Mouse (Mus musculus): ENCODE measurements around the gene Atp2b2. TPM values are rescaled to one million over a fixed set of nuclear protein-coding genes. Genes with fewer than 3 reads are reported as not detected.

Atp2b2 gene
- polyA plus RNA-seq, 1 experiment from 2014 or later, result 5.2 TPM

- ATAC-seq (ENCODE audit: insufficient read depth, low FRiP score, low TSS enrichment) (no peak), DNase-seq (ENCODE audit: low spot score) (no peak)
- no peak overlapping the region for H3K4me2 ChIP-seq (ENCODE audit: low read depth)
- H3K4me1 ChIP-seq (ENCODE audit: control insufficient read depth, insufficient read depth, low read length), result no peaks in the 10 kb centered on the region
- H3K4me3 ChIP-seq (ENCODE audit: low read depth, low read length), result no peak overlapping the region
- H3K36me3 ChIP-seq (ENCODE audit: control insufficient read depth, insufficient read depth, low read length), result no peaks in the 10 kb centered on the region
- no peaks in the 10 kb centered on the region for H3K9me3 ChIP-seq (ENCODE audit: control insufficient read depth, low read length)
- H3K9ac ChIP-seq (ENCODE audit: low read length), result no peak overlapping the region
- no peak overlapping the region for H3K27ac ChIP-seq (ENCODE audit: low read depth, low read length)
- WGBS, result 96% methylated on average over 5 of the region's 5 CpGs
- H3K27me3 ChIP-seq (ENCODE audit: control insufficient read depth, insufficient read depth, low read length), result no peaks in the 10 kb centered on the region
These were observed 84.4 kb downstream of the Atp2b2 start for GRCm38 (mm10) chr6:113958003-113958402.

GRCm38 (mm10) chr6:113957232-113957940 lies 85.0 kb downstream of the Atp2b2 start:
- Histone ChIP-seq H3K4me2 (ENCODE audit: low read depth) (no peak overlapping the region), H3K36me3 (ENCODE audit: control insufficient read depth, insufficient read depth, low read length) (no peaks in the 10 kb centered on the region), H3K4me3 (ENCODE audit: low read depth, low read length) (no peak overlapping the region), H3K27ac (ENCODE audit: low read depth, low read length) (no peak overlapping the region), H3K9me3 (ENCODE audit: control insufficient read depth, low read length) (no peaks in the 10 kb centered on the region), H3K9ac (ENCODE audit: low read length) (no peak overlapping the region), H3K4me1 (ENCODE audit: control insufficient read depth, insufficient read depth, low read length) (no peaks in the 10 kb centered on the region), H3K27me3 (ENCODE audit: control insufficient read depth, insufficient read depth, low read length) (no peaks in the 10 kb centered on the region)
- no peak for DNase-seq (ENCODE audit: low spot score)
- no peak for ATAC-seq (ENCODE audit: insufficient read depth, low FRiP score, low TSS enrichment)
- WGBS, result 85% methylated on average over 19 of the region's 19 CpGs

GRCm38 (mm10) chr6:113947515-113947914 lies 94.9 kb downstream of the Atp2b2 start:
- ATAC-seq (ENCODE audit: insufficient read depth, low FRiP score, low TSS enrichment), result no peak
- Histone ChIP-seq H3K36me3 (ENCODE audit: control insufficient read depth, insufficient read depth, low read length) (no peaks in the 10 kb centered on the region), H3K9ac (ENCODE audit: low read length) (no peak overlapping the region), H3K4me3 (ENCODE audit: low read depth, low read length) (no peak overlapping the region), H3K27me3 (ENCODE audit: control insufficient read depth, insufficient read depth, low read length) (no peaks in the 10 kb centered on the region), H3K27ac (ENCODE audit: low read depth, low read length) (no peak overlapping the region), H3K4me2 (ENCODE audit: low read depth) (no peak overlapping the region), H3K4me1 (ENCODE audit: control insufficient read depth, insufficient read depth, low read length) (no peaks in the 10 kb centered on the region), H3K9me3 (ENCODE audit: control insufficient read depth, low read length) (no peaks in the 10 kb centered on the region)
- WGBS, result 92% methylated on average over 8 of the region's 8 CpGs
- DNase-seq (ENCODE audit: low spot score), result no peak

GRCm38 (mm10) chr6:113942355-113942754 lies 100.1 kb downstream of the Atp2b2 start:
- no peak for DNase-seq (ENCODE audit: low spot score)
- no peak overlapping the region for H3K4me2 ChIP-seq (ENCODE audit: low read depth)
- H3K27me3 ChIP-seq (ENCODE audit: control insufficient read depth, insufficient read depth, low read length), result no peaks in the 10 kb centered on the region
- no peaks in the 10 kb centered on the region for H3K9me3 ChIP-seq (ENCODE audit: control insufficient read depth, low read length)
- no peak overlapping the region for H3K4me3 ChIP-seq (ENCODE audit: low read depth, low read length)
- no peaks in the 10 kb centered on the region for H3K36me3 ChIP-seq (ENCODE audit: control insufficient read depth, insufficient read depth, low read length)
- WGBS, result 38% methylated on average over 12 of the region's 12 CpGs
- H3K9ac ChIP-seq (ENCODE audit: low read length), result no peak overlapping the region
- H3K4me1 ChIP-seq (ENCODE audit: control insufficient read depth, insufficient read depth, low read length), result peaks cover under 1% of the 10 kb centered on the region
- ATAC-seq (ENCODE audit: insufficient read depth, low FRiP score, low TSS enrichment), result no peak
- no peak overlapping the region for H3K27ac ChIP-seq (ENCODE audit: low read depth, low read length)

- H3K9me3 ChIP-seq (ENCODE audit: control insufficient read depth, low read length), result no peaks in the 10 kb centered on the region
- no peak overlapping the region for H3K9ac ChIP-seq (ENCODE audit: low read length)
- no peak overlapping the region for H3K4me3 ChIP-seq (ENCODE audit: low read depth, low read length)
- H3K27me3 ChIP-seq (ENCODE audit: control insufficient read depth, insufficient read depth, low read length), result no peaks in the 10 kb centered on the region
- DNase-seq (ENCODE audit: low spot score) (no peak), ATAC-seq (ENCODE audit: insufficient read depth, low FRiP score, low TSS enrichment) (no peak)
- H3K4me2 ChIP-seq (ENCODE audit: low read depth), result no peak overlapping the region
- no peak overlapping the region for H3K27ac ChIP-seq (ENCODE audit: low read depth, low read length)
- no peaks in the 10 kb centered on the region for H3K36me3 ChIP-seq (ENCODE audit: control insufficient read depth, insufficient read depth, low read length)
- 88% methylated on average over 5 of the region's 5 CpGs for WGBS
- H3K4me1 ChIP-seq (ENCODE audit: control insufficient read depth, insufficient read depth, low read length), result peaks cover 7% of the 10 kb centered on the region
These were observed 101.1 kb downstream of the Atp2b2 start for GRCm38 (mm10) chr6:113941324-113941723.

GRCm38 (mm10) chr6:113939442-113939841 lies 103.0 kb downstream of the Atp2b2 start:
- Histone ChIP-seq H3K27ac (ENCODE audit: low read depth, low read length) (no peak overlapping the region), H3K9me3 (ENCODE audit: control insufficient read depth, low read length) (no peaks in the 10 kb centered on the region), H3K4me2 (ENCODE audit: low read depth) (no peak overlapping the region), H3K27me3 (ENCODE audit: control insufficient read depth, insufficient read depth, low read length) (no peaks in the 10 kb centered on the region), H3K36me3 (ENCODE audit: control insufficient read depth, insufficient read depth, low read length) (no peaks in the 10 kb centered on the region), H3K9ac (ENCODE audit: low read length) (no peak overlapping the region), H3K4me1 (ENCODE audit: control insufficient read depth, insufficient read depth, low read length) (peaks cover 7% of the 10 kb centered on the region), H3K4me3 (ENCODE audit: low read depth, low read length) (no peak overlapping the region)
- 86% methylated on average over 8 of the region's 8 CpGs for WGBS
- ATAC-seq (ENCODE audit: insufficient read depth, low FRiP score, low TSS enrichment) (no peak), DNase-seq (ENCODE audit: low spot score) (no peak)

GRCm38 (mm10) chr6:113936811-113937508 lies 105.5 kb downstream of the Atp2b2 start:
- Histone ChIP-seq H3K9me3 (ENCODE audit: control insufficient read depth, low read length) (no peaks in the 10 kb centered on the region), H3K36me3 (ENCODE audit: control insufficient read depth, insufficient read depth, low read length) (no peaks in the 10 kb centered on the region), H3K4me2 (ENCODE audit: low read depth) (no peak overlapping the region), H3K4me3 (ENCODE audit: low read depth, low read length) (no peak overlapping the region), H3K27me3 (ENCODE audit: control insufficient read depth, insufficient read depth, low read length) (no peaks in the 10 kb centered on the region), H3K27ac (ENCODE audit: low read depth, low read length) (0 out of 2 replicates have a peak overlapping the region, but pooled peaks have one; percentile 27), H3K9ac (ENCODE audit: low read length) (no peak overlapping the region), H3K4me1 (ENCODE audit: control insufficient read depth, insufficient read depth, low read length) (peaks cover 7% of the 10 kb centered on the region)
- DNase-seq (ENCODE audit: low spot score) (peak; percentile 60), ATAC-seq (ENCODE audit: insufficient read depth, low FRiP score, low TSS enrichment) (peak; percentile 71)
- 45% methylated on average over 6 of the region's 6 CpGs for WGBS

- no peak overlapping the region for H3K4me3 ChIP-seq (ENCODE audit: low read depth, low read length)
- no peak overlapping the region for H3K4me2 ChIP-seq (ENCODE audit: low read depth)
- no peaks in the 10 kb centered on the region for H3K27me3 ChIP-seq (ENCODE audit: control insufficient read depth, insufficient read depth, low read length)
- H3K36me3 ChIP-seq (ENCODE audit: control insufficient read depth, insufficient read depth, low read length), result no peaks in the 10 kb centered on the region
- H3K9ac ChIP-seq (ENCODE audit: low read length), result no peak overlapping the region
- H3K4me1 ChIP-seq (ENCODE audit: control insufficient read depth, insufficient read depth, low read length), result peaks cover 7% of the 10 kb centered on the region
- WGBS, result 64% methylated on average over 8 of the region's 8 CpGs
- H3K27ac ChIP-seq (ENCODE audit: low read depth, low read length), result no peak overlapping the region
- no peaks in the 10 kb centered on the region for H3K9me3 ChIP-seq (ENCODE audit: control insufficient read depth, low read length)
- ATAC-seq (ENCODE audit: insufficient read depth, low FRiP score, low TSS enrichment) (no peak), DNase-seq (ENCODE audit: low spot score) (no peak)
These were observed 106.3 kb downstream of the Atp2b2 start for GRCm38 (mm10) chr6:113936111-113936510.

- Histone ChIP-seq H3K9ac (ENCODE audit: low read length) (no peak overlapping the region), H3K27ac (ENCODE audit: low read depth, low read length) (no peak overlapping the region), H3K4me3 (ENCODE audit: low read depth, low read length) (no peak overlapping the region), H3K4me1 (ENCODE audit: control insufficient read depth, insufficient read depth, low read length) (peaks cover 7% of the 10 kb centered on the region), H3K9me3 (ENCODE audit: control insufficient read depth, low read length) (no peaks in the 10 kb centered on the region), H3K36me3 (ENCODE audit: control insufficient read depth, insufficient read depth, low read length) (no peaks in the 10 kb centered on the region), H3K4me2 (ENCODE audit: low read depth) (no peak overlapping the region), H3K27me3 (ENCODE audit: control insufficient read depth, insufficient read depth, low read length) (no peaks in the 10 kb centered on the region)
- 74% methylated on average over 8 of the region's 8 CpGs for WGBS
- ATAC-seq (ENCODE audit: insufficient read depth, low FRiP score, low TSS enrichment) (no peak), DNase-seq (ENCODE audit: low spot score) (no peak)
These were observed 107.7 kb downstream of the Atp2b2 start for GRCm38 (mm10) chr6:113934692-113935091.
